ENCODE assay signal across 9 mouse cellular contexts in the genomic region with DNA sequence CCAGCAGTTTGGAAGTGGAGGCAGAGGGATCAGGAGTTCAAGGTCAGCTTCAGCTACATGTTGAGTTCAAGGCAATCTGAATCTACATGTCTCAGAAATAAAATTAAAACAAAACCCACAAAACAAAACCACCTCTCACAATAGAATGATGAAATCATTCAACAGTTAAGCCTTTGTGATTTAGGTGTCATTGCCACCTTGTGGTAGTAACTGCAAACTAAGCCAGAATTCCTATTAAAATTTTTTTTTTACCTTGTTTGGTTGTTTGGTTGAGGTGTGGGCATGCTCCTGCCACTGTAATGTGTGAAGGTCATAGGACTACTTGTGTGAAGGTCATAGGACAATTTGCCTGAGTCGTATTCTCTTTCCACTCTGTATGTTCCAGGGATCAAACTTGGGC. TPM values are rescaled to one million over a fixed set of nuclear protein-coding genes. Genes with fewer than 3 reads are reported as not detected.
DNase-seq lines count a peak whose midpoint lies in the region; TF ChIP-seq lines count a peak whose summit lies in the region.
"Had no signal": no experiment of that assay in that cellular context is flagged by ENCODE, and none has a peak within 500 bp of the region (broad histone marks: within the 10 kb centered on the region; RNA-seq: fewer than 3 reads in every experiment).

No protein-coding gene starts in this region.

- no peak overlapping the region for H3K4me3 ChIP-seq in left cerebral cortex, adult 2 months

- no peak overlapping the region for H3K27ac ChIP-seq in left cerebral cortex, adult 2 months

- TF ChIP-seq CTCF in left cerebral cortex, adult 2 months (IDR thresholded peaks at IDR 0.05), result peak; percentile 84

- intact Hi-C loops in left cerebral cortex, adult 2 months (cut with DNase I), result loop anchor here (1.0 to 5.0 kb wide), 2 partner anchors 54 to 132 kb away; a partner anchor contains a TSS

- peak; percentile 18 to 55 for DNase-seq in cerebellum, postnatal 10 days
- no peak for DNase-seq in cerebellum, adult 11-12 months
- no peak for DNase-seq in left cerebral cortex, adult 2 months (ENCODE audit: extremely low spot score in 1 of 2, low spot score in 2 of 2)
- DNase-seq in left cerebral cortex, adult 11 months (ENCODE audit: low spot score), result no peak
- peak; percentile 32 for DNase-seq in c-Kit-positive CD71-negative TER-119-negative erythroid progenitor cells, embryonic 14.5 days (ENCODE audit: low read depth)
- DNase-seq in retina, adult 2 months (ENCODE audit: low read depth, low spot score), result peak; percentile 6
- no peak for DNase-seq in right cerebral cortex, postnatal 36 days (ENCODE audit: low spot score in 2 of 2)
- no peak for DNase-seq in cerebellum, postnatal 36 days

RNA-seq across cellular contexts. Expression of a gene that starts 13.6 kb away (rescaled TPM):
- not detected for total RNA-seq in left cerebral cortex, adult 2 months (2021)
- total RNA-seq: G1E had no signal

RNA-seq across cellular contexts. Expression of a gene that starts 41.8 kb away (rescaled TPM):
- total RNA-seq in left cerebral cortex, adult 2 months (2021), result 100 to 1,000 TPM; 164 to 181 TPM

RNA-seq across cellular contexts. Expression of a gene that starts 41.9 kb away (rescaled TPM):
- total RNA-seq in left cerebral cortex, adult 2 months (2021), result 10 to 100 TPM; 79.0 to 79.7 TPM

RNA-seq across cellular contexts. Expression of a gene that starts 52.5 kb away (rescaled TPM):
- total RNA-seq in left cerebral cortex, adult 2 months (2021), result 1 to 10 TPM; 5.0 to 8.2 TPM

Comparison
In these comparisons a context has a peak if more than half of its experiments do, and no peak if none do; other contexts are left out.
1. DNase-seq: peak in cerebellum, postnatal 10 days (2 of 2), c-Kit-positive CD71-negative TER-119-negative erythroid progenitor cells, embryonic 14.5 days (single experiment) and retina, adult 2 months (single experiment); none in cerebellum, adult 11-12 months (single experiment), left cerebral cortex, adult 2 months (0 of 2), left cerebral cortex, adult 11 months (single experiment), right cerebral cortex, postnatal 36 days (0 of 2) and cerebellum, postnatal 36 days (0 of 2).